Mouse (Mus musculus): ENCODE measurements around the gene Parva. TPM values are rescaled to one million over a fixed set of nuclear protein-coding genes. Genes with fewer than 3 reads are reported as not detected.
A peak's percentile ranks its signal among the peaks of the same experiment; 100 is the strongest.

Parva gene
- polyA plus RNA-seq, 1 experiment from 2014 or later: 83.3 TPM

- no peak for ATAC-seq (replicated peaks; ENCODE audit: insufficient number of reproducible peaks, low FRiP score, low TSS enrichment)
Measured at GRCm38 (mm10) chr7:112593586-112593985, 166.3 kb downstream of the Parva start.

GRCm38 (mm10) chr7:112595226-112595850 is 168.0 kb downstream of the Parva start:
- no peak overlapping the region for H3K27ac ChIP-seq (ENCODE audit: low read depth, low read length)

More at GRCm38 (mm10) chr7:112593586-112593985, 166.3 kb downstream of the Parva start:
- Histone ChIP-seq H3K4me1 (ENCODE audit: control insufficient read depth, insufficient read depth, low read length) (peaks cover 11% of the 10 kb centered on the region; the same call in 1 of the 2 replicates), H3K36me3 (ENCODE audit: control insufficient read depth, insufficient read depth, low read length) (no peaks in the 10 kb centered on the region), H3K4me3 (ENCODE audit: low read depth, low read length) (no peak overlapping the region), H3K9ac (ENCODE audit: low read depth, low read length) (no peak overlapping the region), H3K4me2 (no peak overlapping the region), H3K27ac (ENCODE audit: low read depth, low read length) (no peak overlapping the region), H3K27me3 (ENCODE audit: control insufficient read depth, insufficient read depth, low read length) (no peaks in the 10 kb centered on the region), H3K9me3 (replicated peaks; ENCODE audit: control insufficient read depth, low read length) (no peaks in the 10 kb centered on the region)
- 70% methylated on average over 5 of the region's 5 CpGs for WGBS (ENCODE audit: insufficient replicate concordance)

GRCm38 (mm10) chr7:112599650-112600049 is 172.3 kb downstream of the Parva start:
- no peak for ATAC-seq (replicated peaks; ENCODE audit: insufficient number of reproducible peaks, low FRiP score, low TSS enrichment)
- Histone ChIP-seq H3K27me3 (ENCODE audit: control insufficient read depth, insufficient read depth, low read length) (no peaks in the 10 kb centered on the region), H3K4me2 (no peak overlapping the region), H3K9me3 (replicated peaks; ENCODE audit: control insufficient read depth, low read length) (no peaks in the 10 kb centered on the region), H3K4me3 (ENCODE audit: low read depth, low read length) (no peak overlapping the region), H3K36me3 (ENCODE audit: control insufficient read depth, insufficient read depth, low read length) (no peaks in the 10 kb centered on the region), H3K9ac (ENCODE audit: low read depth, low read length) (no peak overlapping the region), H3K27ac (ENCODE audit: low read depth, low read length) (no peak overlapping the region), H3K4me1 (ENCODE audit: control insufficient read depth, insufficient read depth, low read length) (peaks cover 14% of the 10 kb centered on the region)
- WGBS (ENCODE audit: insufficient replicate concordance): 6% methylated on average over 2 of the region's 2 CpGs

More at GRCm38 (mm10) chr7:112595226-112595850, 168.0 kb downstream of the Parva start:
- no peaks in the 10 kb centered on the region for H3K36me3 ChIP-seq (ENCODE audit: control insufficient read depth, insufficient read depth, low read length)
- no peak overlapping the region for H3K9ac ChIP-seq (ENCODE audit: low read depth, low read length)
- WGBS (ENCODE audit: insufficient replicate concordance): 52% methylated on average over 6 of the region's 6 CpGs
- H3K4me1 ChIP-seq (ENCODE audit: control insufficient read depth, insufficient read depth, low read length): peaks cover 13% of the 10 kb centered on the region
- H3K9me3 ChIP-seq (replicated peaks; ENCODE audit: control insufficient read depth, low read length): no peaks in the 10 kb centered on the region
- ATAC-seq (replicated peaks; ENCODE audit: insufficient number of reproducible peaks, low FRiP score, low TSS enrichment): peak; percentile 63
- H3K4me3 ChIP-seq (ENCODE audit: low read depth, low read length): no peak overlapping the region
- no peaks in the 10 kb centered on the region for H3K27me3 ChIP-seq (ENCODE audit: control insufficient read depth, insufficient read depth, low read length)
- H3K4me2 ChIP-seq: no peak overlapping the region

DNA sequence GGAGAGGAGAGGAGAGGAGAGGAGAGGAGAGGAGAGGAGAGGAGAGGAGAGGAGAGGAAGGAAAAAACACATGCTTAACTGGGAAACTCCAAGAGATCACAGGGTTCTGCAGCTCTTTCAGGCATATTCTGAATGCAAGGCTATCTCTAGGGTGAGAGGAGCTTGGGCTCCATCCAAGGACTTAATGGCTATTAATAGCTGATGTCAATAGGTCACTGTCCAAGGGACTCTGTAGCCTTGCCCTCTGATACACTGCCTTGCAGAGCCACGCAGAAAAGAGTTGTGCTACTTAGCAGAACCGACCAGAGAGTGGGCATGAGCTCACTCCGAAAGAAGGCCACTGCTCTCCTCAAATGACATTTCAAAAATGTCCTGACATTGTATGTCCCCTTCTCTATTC is 172.9 kb downstream of the Parva start:
- H3K4me3 ChIP-seq (ENCODE audit: low read depth, low read length): no peak overlapping the region
- H3K36me3 ChIP-seq (ENCODE audit: control insufficient read depth, insufficient read depth, low read length): no peaks in the 10 kb centered on the region
- no peak overlapping the region for H3K4me2 ChIP-seq
- no peaks in the 10 kb centered on the region for H3K27me3 ChIP-seq (ENCODE audit: control insufficient read depth, insufficient read depth, low read length)
- H3K27ac ChIP-seq (ENCODE audit: low read depth, low read length): 0 out of 2 replicates have a peak overlapping the region, but pooled peaks have one; percentile 46
- H3K9me3 ChIP-seq (replicated peaks; ENCODE audit: control insufficient read depth, low read length): no peaks in the 10 kb centered on the region
- WGBS (ENCODE audit: insufficient replicate concordance): 39% methylated on average over 3 of the region's 3 CpGs
- H3K9ac ChIP-seq (ENCODE audit: low read depth, low read length): no peak overlapping the region
- H3K4me1 ChIP-seq (ENCODE audit: control insufficient read depth, insufficient read depth, low read length): peaks cover 11% of the 10 kb centered on the region
- ATAC-seq (replicated peaks; ENCODE audit: insufficient number of reproducible peaks, low FRiP score, low TSS enrichment): no peak

DNA sequence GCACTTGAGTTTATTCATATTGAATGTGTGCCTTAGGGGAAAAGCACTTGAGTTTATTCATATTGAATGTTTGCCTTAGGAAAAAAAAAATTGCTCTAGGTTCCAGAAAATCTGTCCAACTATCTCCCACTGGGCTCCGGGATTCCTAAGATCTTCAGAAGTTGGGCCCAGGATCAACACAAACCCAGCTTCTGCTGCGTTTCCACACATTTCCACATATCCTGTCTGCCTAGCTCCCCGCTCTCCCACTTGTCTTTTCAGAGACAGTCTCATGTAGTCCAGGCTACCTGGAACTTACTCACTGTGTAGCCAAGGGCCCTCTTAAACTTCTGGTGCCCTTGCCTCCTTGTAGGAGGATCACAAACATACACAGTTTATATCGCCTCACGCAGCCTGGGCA is 175.7 kb downstream of the Parva start:
- WGBS (ENCODE audit: insufficient replicate concordance): 87% methylated on average over 5 of the region's 5 CpGs
- no peak overlapping the region for H3K27ac ChIP-seq (ENCODE audit: low read depth, low read length)
- no peak overlapping the region for H3K4me3 ChIP-seq (ENCODE audit: low read depth, low read length)
- H3K27me3 ChIP-seq (ENCODE audit: control insufficient read depth, insufficient read depth, low read length): no peaks in the 10 kb centered on the region
- no peaks in the 10 kb centered on the region for H3K36me3 ChIP-seq (ENCODE audit: control insufficient read depth, insufficient read depth, low read length)
- no peak overlapping the region for H3K9ac ChIP-seq (ENCODE audit: low read depth, low read length)
- H3K4me2 ChIP-seq: no peak overlapping the region
- peaks cover 4% of the 10 kb centered on the region for H3K4me1 ChIP-seq (ENCODE audit: control insufficient read depth, insufficient read depth, low read length)
- no peaks in the 10 kb centered on the region for H3K9me3 ChIP-seq (replicated peaks; ENCODE audit: control insufficient read depth, low read length)
- ATAC-seq (replicated peaks; ENCODE audit: insufficient number of reproducible peaks, low FRiP score, low TSS enrichment): no peak

GRCm38 (mm10) chr7:112603496-112604170 is 176.3 kb downstream of the Parva start:
- Histone ChIP-seq H3K27me3 (ENCODE audit: control insufficient read depth, insufficient read depth, low read length) (no peaks in the 10 kb centered on the region), H3K27ac (ENCODE audit: low read depth, low read length) (no peak overlapping the region), H3K36me3 (ENCODE audit: control insufficient read depth, insufficient read depth, low read length) (no peaks in the 10 kb centered on the region), H3K4me1 (ENCODE audit: control insufficient read depth, insufficient read depth, low read length) (peaks cover 4% of the 10 kb centered on the region), H3K9ac (ENCODE audit: low read depth, low read length) (no peak overlapping the region), H3K4me3 (ENCODE audit: low read depth, low read length) (no peak overlapping the region), H3K9me3 (replicated peaks; ENCODE audit: control insufficient read depth, low read length) (no peaks in the 10 kb centered on the region), H3K4me2 (no peak overlapping the region)
- ATAC-seq (replicated peaks; ENCODE audit: insufficient number of reproducible peaks, low FRiP score, low TSS enrichment): no peak
- 80% methylated on average over 10 of the region's 10 CpGs for WGBS (ENCODE audit: insufficient replicate concordance)

- Histone ChIP-seq H3K4me1 (ENCODE audit: control insufficient read depth, insufficient read depth, low read length) (peaks cover 4% of the 10 kb centered on the region), H3K27ac (ENCODE audit: low read depth, low read length) (no peak overlapping the region), H3K27me3 (ENCODE audit: control insufficient read depth, insufficient read depth, low read length) (no peaks in the 10 kb centered on the region), H3K4me3 (ENCODE audit: low read depth, low read length) (no peak overlapping the region), H3K9me3 (replicated peaks; ENCODE audit: control insufficient read depth, low read length) (no peaks in the 10 kb centered on the region), H3K9ac (ENCODE audit: low read depth, low read length) (no peak overlapping the region), H3K36me3 (ENCODE audit: control insufficient read depth, insufficient read depth, low read length) (no peaks in the 10 kb centered on the region), H3K4me2 (no peak overlapping the region)
- WGBS (ENCODE audit: insufficient replicate concordance): 88% methylated on average over 8 of the region's 8 CpGs
- ATAC-seq (replicated peaks; ENCODE audit: insufficient number of reproducible peaks, low FRiP score, low TSS enrichment): no peak
Measured at GRCm38 (mm10) chr7:112604209-112604608, 176.9 kb downstream of the Parva start.

DNA sequence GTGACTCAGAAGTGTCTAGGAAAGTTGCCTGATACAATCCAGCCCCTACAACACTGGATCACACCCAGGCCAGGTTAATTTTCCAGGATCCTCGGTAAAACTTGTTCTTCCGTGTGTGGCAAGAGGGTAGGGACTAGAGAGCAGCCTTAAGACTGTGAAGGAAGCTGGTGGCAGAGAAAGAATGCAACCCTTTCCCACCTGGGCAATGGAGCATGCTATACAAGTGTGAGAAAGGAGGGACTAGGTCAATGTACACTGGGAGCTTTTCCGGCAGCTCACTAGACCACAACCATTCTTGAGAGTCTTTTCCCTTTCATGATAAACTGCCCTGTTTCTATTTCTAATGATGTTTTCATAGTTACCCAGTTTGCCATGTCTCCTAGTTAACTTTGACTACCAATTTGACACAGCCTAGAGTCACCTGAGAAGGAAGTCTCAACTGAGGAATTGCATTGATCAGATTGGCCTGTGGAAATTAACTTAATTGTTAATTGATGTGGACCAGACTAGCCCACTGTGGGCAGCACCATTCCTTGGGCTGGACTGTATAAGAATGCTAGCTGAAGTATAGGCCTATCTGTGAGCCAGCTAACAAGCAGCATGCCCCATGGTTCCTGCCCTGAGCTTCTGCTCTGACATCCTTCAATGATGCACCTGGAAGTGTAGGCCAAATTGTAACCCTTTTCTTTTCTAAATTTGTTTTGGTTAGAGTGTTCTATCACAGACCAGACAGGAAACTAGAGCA is 186.9 kb downstream of the Parva start:
- Histone ChIP-seq H3K4me2 (no peak overlapping the region), H3K36me3 (ENCODE audit: control insufficient read depth, insufficient read depth, low read length) (no peaks in the 10 kb centered on the region), H3K27me3 (ENCODE audit: control insufficient read depth, insufficient read depth, low read length) (no peaks in the 10 kb centered on the region), H3K4me1 (ENCODE audit: control insufficient read depth, insufficient read depth, low read length) (0 out of 2 replicates have a peak, but pooled peaks cover 3% of the 10 kb centered on the region), H3K27ac (ENCODE audit: low read depth, low read length) (no peak overlapping the region), H3K9me3 (replicated peaks; ENCODE audit: control insufficient read depth, low read length) (no peaks in the 10 kb centered on the region), H3K9ac (ENCODE audit: low read depth, low read length) (no peak overlapping the region), H3K4me3 (ENCODE audit: low read depth, low read length) (no peak overlapping the region)
- ATAC-seq (replicated peaks; ENCODE audit: insufficient number of reproducible peaks, low FRiP score, low TSS enrichment): no peak
- WGBS (ENCODE audit: insufficient replicate concordance): 85% methylated on average over 3 of the region's 3 CpGs
